Mouse (Mus musculus): ENCODE results near the gene Eif4b. TPM values are rescaled to one million over a fixed set of nuclear protein-coding genes. Genes with fewer than 3 reads are reported as not detected.
A peak's percentile ranks its signal among the peaks of the same experiment; 100 is the strongest.

Gene Eif4b
- polyA plus RNA-seq, 2 experiments = 133 to 199 TPM

DNA sequence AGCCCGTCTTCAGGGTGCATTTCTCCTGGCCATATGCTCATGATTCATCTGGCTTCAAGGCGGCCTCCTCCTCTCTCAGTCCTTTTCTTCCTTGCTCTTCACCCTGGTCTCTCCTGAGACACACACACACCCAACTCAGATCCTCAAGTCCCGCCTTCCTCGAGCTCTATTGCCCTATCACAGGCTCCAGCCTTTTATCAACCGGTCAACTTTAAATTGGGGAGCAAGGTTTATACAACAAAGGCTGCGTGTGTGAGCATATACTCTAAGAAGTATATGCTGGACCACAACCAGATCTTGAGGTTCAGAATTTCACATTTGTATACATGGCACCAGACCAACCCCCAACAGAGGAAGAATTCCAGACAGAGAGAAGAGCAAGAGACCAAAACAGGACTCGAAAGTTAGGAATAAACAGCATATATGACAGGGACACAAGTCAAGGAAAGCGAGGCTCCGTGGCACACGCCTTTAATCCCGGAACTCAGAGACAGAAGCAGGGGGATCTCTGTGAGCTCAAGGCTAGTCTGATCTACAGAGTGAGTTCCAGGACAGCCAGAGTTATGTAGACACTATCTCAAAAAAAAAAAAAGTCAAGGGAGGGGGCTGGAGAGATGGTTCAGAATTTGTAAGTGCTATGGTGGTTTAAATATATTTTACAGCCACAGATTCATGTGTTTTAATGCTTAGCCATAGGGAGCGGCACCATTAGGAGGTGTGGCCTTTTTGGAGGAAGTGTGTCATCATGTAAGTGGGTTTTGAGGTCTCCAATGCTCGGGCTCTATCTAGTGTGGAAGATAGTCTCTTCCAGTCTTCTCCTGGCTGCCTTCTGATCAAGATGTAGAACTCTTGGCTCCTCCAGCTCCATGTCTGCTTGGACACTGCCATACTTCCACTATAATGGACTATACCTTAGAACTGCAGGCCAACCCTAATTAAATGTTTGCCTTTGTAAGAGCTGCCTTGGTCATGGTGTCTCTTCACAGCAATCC is 2.8 kb upstream of the Eif4b start:
- ATAC-seq (ENCODE audit: low FRiP score, low read depth) = no peak
- no peak for TF ChIP-seq POLR2A (IDR thresholded peaks at IDR 0.05; ENCODE audit: borderline replicate concordance, extremely low read depth, insufficient read depth, insufficient read length)
- no peaks in the 10 kb centered on the region for H3K27me3 ChIP-seq (ENCODE audit: control insufficient read depth, insufficient read depth, low read length)
- no peak overlapping the region for H3K4me3 ChIP-seq (replicated peaks; ENCODE audit: low read length)
- H3K9me3 ChIP-seq (ENCODE audit: control insufficient read depth, low read length) = no peaks in the 10 kb centered on the region
- H3K27ac ChIP-seq (replicated peaks; ENCODE audit: low read depth, low read length) = no peak overlapping the region
- DNase-seq (ENCODE audit: low spot score) = no peak
- no peak overlapping the region for H3K4me2 ChIP-seq (replicated peaks; ENCODE audit: low read depth, low read length, severe bottlenecking)
- 73% methylated on average over 13 of the region's 13 CpGs for WGBS
- no peak overlapping the region for H3K9ac ChIP-seq (ENCODE audit: low read depth, low read length, severe bottlenecking)
- H3K36me3 ChIP-seq (ENCODE audit: control insufficient read depth, insufficient read depth, low read length) = no peaks in the 10 kb centered on the region
- H3K4me1 ChIP-seq (ENCODE audit: control insufficient read depth, insufficient read depth, low read length) = peaks cover 10% of the 10 kb centered on the region; the same call in 1 of the 2 replicates

DNA sequence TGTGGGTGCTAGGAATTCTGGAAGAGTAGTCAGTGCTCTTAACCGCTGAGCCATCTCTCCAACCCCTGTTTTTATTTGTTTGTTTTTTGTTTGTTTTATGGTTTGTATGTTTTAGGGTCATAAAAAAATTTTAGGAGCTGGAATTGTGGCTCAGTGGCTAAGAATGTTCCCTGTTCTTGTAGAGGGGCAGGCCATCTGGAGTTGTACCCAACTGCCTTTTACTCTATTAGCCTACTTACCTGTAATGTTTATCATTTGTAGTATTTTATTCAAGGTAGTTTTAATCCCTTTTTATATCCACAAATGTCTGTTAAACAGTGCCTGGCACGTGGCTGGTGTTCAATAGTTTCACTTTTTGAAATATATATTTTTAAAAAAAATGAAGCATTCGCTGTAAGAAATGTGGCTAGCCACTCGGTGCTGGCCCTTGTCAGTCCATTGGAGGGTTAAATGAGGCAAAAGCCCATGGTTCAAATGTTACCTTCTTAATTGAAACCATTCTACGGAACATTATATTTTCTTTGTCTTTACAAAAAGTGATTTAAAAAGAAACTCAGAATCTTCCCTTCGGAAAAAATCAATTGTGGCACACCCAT is 512 bp upstream of the Eif4b start:
- 12% methylated on average over 6 of the region's 6 CpGs for WGBS
- ATAC-seq (ENCODE audit: low FRiP score, low read depth) (peak; percentile 14), DNase-seq (ENCODE audit: low spot score) (no peak)
- H3K36me3 ChIP-seq (ENCODE audit: control insufficient read depth, insufficient read depth, low read length) = no peaks in the 10 kb centered on the region
- H3K9ac ChIP-seq (ENCODE audit: low read depth, low read length, severe bottlenecking) = 0 out of 2 replicates have a peak overlapping the region, but pooled peaks have one; percentile 83
- no peaks in the 10 kb centered on the region for H3K27me3 ChIP-seq (ENCODE audit: control insufficient read depth, insufficient read depth, low read length)
- peaks cover 12% of the 10 kb centered on the region; the same call in 1 of the 2 replicates for H3K4me1 ChIP-seq (ENCODE audit: control insufficient read depth, insufficient read depth, low read length)
- no peak overlapping the region for H3K27ac ChIP-seq (replicated peaks; ENCODE audit: low read depth, low read length)
- no peaks in the 10 kb centered on the region for H3K9me3 ChIP-seq (ENCODE audit: control insufficient read depth, low read length)
- peak overlapping the region; percentile 98 for H3K4me3 ChIP-seq (replicated peaks; ENCODE audit: low read length)
- no peak for TF ChIP-seq POLR2A (IDR thresholded peaks at IDR 0.05; ENCODE audit: borderline replicate concordance, extremely low read depth, insufficient read depth, insufficient read length)
- H3K4me2 ChIP-seq (replicated peaks; ENCODE audit: low read depth, low read length, severe bottlenecking) = peak overlapping the region; percentile 65

DNA sequence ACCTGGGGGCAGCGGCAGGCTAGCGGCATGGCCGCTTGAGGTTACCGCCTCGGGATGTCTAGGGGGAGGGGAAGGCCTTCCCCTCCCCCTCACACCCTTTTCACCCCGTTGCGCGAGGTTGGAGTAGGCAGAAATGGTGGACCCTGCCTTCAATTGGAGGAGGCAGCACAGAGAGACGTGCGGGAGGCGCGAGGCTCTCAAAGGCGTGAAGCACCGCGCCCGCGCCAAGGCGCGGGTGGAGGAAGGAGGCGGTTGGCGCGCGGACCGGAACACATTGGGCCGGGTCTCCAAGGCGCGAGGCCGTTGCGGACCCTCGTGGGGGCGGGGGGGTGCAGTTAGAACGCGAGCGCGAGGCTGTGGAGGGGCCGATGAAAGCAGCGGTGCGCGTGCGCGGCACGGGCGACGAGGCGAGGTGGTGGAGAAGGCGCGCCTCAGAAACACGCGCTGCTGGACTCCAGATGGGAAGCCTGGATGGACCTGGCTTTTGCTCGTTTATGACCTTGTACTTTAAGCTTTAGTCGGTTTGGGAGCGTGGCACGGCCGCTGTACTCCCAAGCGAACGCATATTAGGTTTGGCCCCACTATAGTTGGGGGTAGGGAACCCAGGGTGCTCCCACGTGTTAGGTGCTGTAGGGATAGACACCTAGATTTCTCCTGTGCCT is 628 bp downstream of the Eif4b start:
- peak overlapping the region; percentile 65 for H3K4me2 ChIP-seq (replicated peaks; ENCODE audit: low read depth, low read length, severe bottlenecking)
- no peaks in the 10 kb centered on the region for H3K27me3 ChIP-seq (ENCODE audit: control insufficient read depth, insufficient read depth, low read length)
- peak; percentile 64 for DNase-seq (ENCODE audit: low spot score)
- H3K4me3 ChIP-seq (replicated peaks; ENCODE audit: low read length) = peak overlapping the region; percentile 98
- H3K9me3 ChIP-seq (ENCODE audit: control insufficient read depth, low read length) = no peaks in the 10 kb centered on the region
- H3K27ac ChIP-seq (replicated peaks; ENCODE audit: low read depth, low read length) = peak overlapping the region; percentile 95
- no peak for TF ChIP-seq POLR2A (IDR thresholded peaks at IDR 0.05; ENCODE audit: borderline replicate concordance, extremely low read depth, insufficient read depth, insufficient read length)
- H3K4me1 ChIP-seq (ENCODE audit: control insufficient read depth, insufficient read depth, low read length) = peaks cover 12% of the 10 kb centered on the region; the same call in 1 of the 2 replicates
- peak; percentile 46 for ATAC-seq (ENCODE audit: low FRiP score, low read depth)
- H3K36me3 ChIP-seq (ENCODE audit: control insufficient read depth, insufficient read depth, low read length) = no peaks in the 10 kb centered on the region
- peak overlapping the region; percentile 83 for H3K9ac ChIP-seq (ENCODE audit: low read depth, low read length, severe bottlenecking)
- 0% methylated on average over 41 of the region's 57 CpGs for WGBS

DNA sequence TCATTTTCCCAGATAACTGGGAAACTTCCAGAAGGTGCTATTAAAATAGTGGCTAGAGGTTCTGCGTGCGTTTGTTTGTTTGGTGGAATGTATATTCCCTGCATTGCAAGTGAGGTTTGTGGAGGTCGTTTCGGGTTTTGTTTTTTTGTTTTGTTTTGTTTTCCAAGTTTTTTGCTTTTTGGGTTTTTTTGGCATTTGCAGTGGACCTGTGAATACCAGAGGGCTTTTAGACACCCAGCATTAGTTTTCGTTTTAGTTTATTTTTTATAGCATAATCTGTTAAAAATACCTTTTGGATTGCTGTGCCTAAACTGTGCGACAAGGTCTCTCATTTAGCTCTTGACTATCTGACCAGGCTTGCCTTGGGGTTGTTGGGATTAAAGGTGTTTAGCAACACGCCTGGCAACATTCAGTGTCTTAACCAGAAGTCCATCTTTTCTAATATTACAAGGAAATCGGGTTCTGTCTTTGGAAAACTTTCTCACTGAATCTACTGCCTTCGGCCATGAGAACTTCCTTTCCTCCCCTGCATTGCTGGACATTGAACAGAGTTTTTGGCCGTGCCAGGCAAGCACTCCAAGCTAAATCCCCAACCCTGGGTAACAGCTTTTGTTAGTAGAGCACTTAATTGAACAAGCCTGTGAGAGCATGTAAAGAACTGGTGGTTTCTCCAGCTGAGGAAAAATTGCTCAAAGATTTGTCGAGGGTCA is 1.5 kb downstream of the Eif4b start:
- H3K27me3 ChIP-seq (ENCODE audit: control insufficient read depth, insufficient read depth, low read length) = no peaks in the 10 kb centered on the region
- peak overlapping the region; percentile 98 for H3K4me3 ChIP-seq (replicated peaks; ENCODE audit: low read length)
- 10% methylated on average over 11 of the region's 11 CpGs for WGBS
- H3K36me3 ChIP-seq (ENCODE audit: control insufficient read depth, insufficient read depth, low read length) = no peaks in the 10 kb centered on the region
- H3K27ac ChIP-seq (replicated peaks; ENCODE audit: low read depth, low read length) = peak overlapping the region; percentile 95; the same call in 1 of the 2 replicates
- H3K4me2 ChIP-seq (replicated peaks; ENCODE audit: low read depth, low read length, severe bottlenecking) = peak overlapping the region; percentile 65
- no peak for DNase-seq (ENCODE audit: low spot score)
- H3K9ac ChIP-seq (ENCODE audit: low read depth, low read length, severe bottlenecking) = peak overlapping the region; percentile 83
- ATAC-seq (ENCODE audit: low FRiP score, low read depth) = no peak
- peaks cover 12% of the 10 kb centered on the region; the same call in 1 of the 2 replicates for H3K4me1 ChIP-seq (ENCODE audit: control insufficient read depth, insufficient read depth, low read length)
- no peaks in the 10 kb centered on the region for H3K9me3 ChIP-seq (ENCODE audit: control insufficient read depth, low read length)
- TF ChIP-seq POLR2A (IDR thresholded peaks at IDR 0.05; ENCODE audit: borderline replicate concordance, extremely low read depth, insufficient read depth, insufficient read length) = no peak
